Mouse (Mus musculus) liver, postnatal 0 days (tissue): Measurements from ENCODE around the gene Apoc2. TPM values are rescaled to one million over a fixed set of nuclear protein-coding genes. Genes with fewer than 3 reads are reported as not detected.

Source experiments
- ATAC-seq: fragments of 200-750 bp; cut with Nextera tagmentation; 2 replicates; pipeline ENCODE4 v1.8.0; 2017; ENCODE audit warnings: mild to moderate bottlenecking, moderate library complexity
- DNase-seq: peaks from one replicate; pipeline ENCODE4 v3.0.0-alpha.2; 2016
- H3K27ac ChIP-seq: fragments of 300-500 bp; sonication (generic); 2 replicates; pipeline ENCODE4 v1.5.1; 2014; ENCODE audit warnings: antibody characterized with exemption, moderate library complexity, mild to moderate bottlenecking, low read depth
- H3K27me3 ChIP-seq: fragments of 300-500 bp; sonication (generic); 2 replicates; pipeline ENCODE4 v1.6.1; 2014; ENCODE audit warnings: low read length, control low read depth, mixed read lengths; ENCODE audit not compliant: insufficient read depth
- H3K36me3 ChIP-seq: fragments of 300-500 bp; sonication (generic); replicated peaks from 2 replicates; pipeline ENCODE4 v1.6.1; 2014; ENCODE audit warnings: mild to moderate bottlenecking, control low read depth, low read length, moderate library complexity, mixed read lengths; ENCODE audit not compliant: insufficient read depth
- H3K4me1 ChIP-seq: fragments of 300-500 bp; sonication (generic); 2 replicates; pipeline ENCODE4 v1.6.1; 2014; ENCODE audit warnings: antibody characterized with exemption, mild to moderate bottlenecking, control low read depth; ENCODE audit not compliant: insufficient read depth
- H3K4me2 ChIP-seq: fragments of 300-500 bp; sonication (generic); 2 replicates; pipeline ENCODE4 v1.6.1; 2014; ENCODE audit warnings: low read depth, mild to moderate bottlenecking, low read length, moderate library complexity, mixed read lengths
- H3K4me3 ChIP-seq: fragments of 300-500 bp; sonication (generic); 2 replicates; pipeline ENCODE4 v1.5.1; 2014; ENCODE audit warnings: low read depth, low read length
- H3K9ac ChIP-seq: fragments of 300-500 bp; sonication (generic); replicated peaks from 2 replicates; pipeline ENCODE4 v1.6.1; 2014; ENCODE audit warnings: mild to moderate bottlenecking, moderate library complexity
- H3K9me3 ChIP-seq: fragments of 300-500 bp; sonication (generic); 2 replicates; pipeline ENCODE4 v1.6.1; 2016; ENCODE audit warnings: mild to moderate bottlenecking, control low read depth, low read length, mixed read lengths
- CTCF ChIP-seq: sonication (generic); IDR thresholded peaks from 2 replicates; pipeline ENCODE4 v1.5.1; 2016; ENCODE audit warnings: antibody characterized with exemption, low read depth
- EP300 ChIP-seq: IDR thresholded peaks from 2 replicates; pipeline ENCODE4 v1.6.1; 2016; ENCODE audit warnings: antibody characterized with exemption, low read depth, mild to moderate bottlenecking
- WGBS: fragments of 180-500 bp; shearing (Covaris S2); extraction: QIAGEN DNeasy Blood & Tissue Kit; methylation state at CpG from one replicate; pipeline ENCODE4 v1.1.7; 2014; ENCODE audit not compliant: insufficient replicate concordance; 5-methylcytosine and 5-hydroxymethylcytosine counted together
- polyA plus RNA-seq: library from polyadenylated mRNA; unstranded; fragments of >200 nt; fragmentation: Nextera tagmentation; extraction: Ambion mirVana; gene quantifications from 2 replicates; pipeline ENCODE4 v1.2.1, GENCODE M21; 2015

The Apoc2 gene
- polyA plus RNA-seq, 1 experiment from 2014 or later = 3,070 TPM

GRCm38 (mm10) chr7:19686521-19686920 lies 8.8 kb upstream of the Apoc2 start:
- Histone ChIP-seq H3K27me3 (no peaks in the 10 kb centered on the region), H3K4me2 (no peak overlapping the region), H3K9ac (0 out of 2 replicates have a peak overlapping the region, but pooled peaks have one; percentile 11), H3K36me3 (no peaks in the 10 kb centered on the region; the same call in 1 of the 2 replicates), H3K9me3 (no peaks in the 10 kb centered on the region), H3K27ac (peak overlapping the region; percentile 98), H3K4me3 (no peak overlapping the region), H3K4me1 (peaks cover 37% of the 10 kb centered on the region)
- peak; percentile 75 for DNase-seq
- WGBS = 59% methylated on average over 6 of the region's 6 CpGs
- TF ChIP-seq EP300 = peak; percentile 87; the same call in 1 of the 2 replicates
- no peak for TF ChIP-seq CTCF
- peak; percentile 73 for ATAC-seq

GRCm38 (mm10) chr7:19685374-19685773 lies 7.6 kb upstream of the Apoc2 start:
- ATAC-seq (peak; percentile 68), DNase-seq (peak; percentile 75)
- H3K9me3 ChIP-seq = no peaks in the 10 kb centered on the region
- H3K4me1 ChIP-seq = peaks cover 37% of the 10 kb centered on the region
- H3K4me2 ChIP-seq = 0 out of 2 replicates have a peak overlapping the region, but pooled peaks have one; percentile 22
- no peaks in the 10 kb centered on the region; the same call in 1 of the 2 replicates for H3K36me3 ChIP-seq
- H3K27ac ChIP-seq = peak overlapping the region; percentile 98
- H3K4me3 ChIP-seq = no peak overlapping the region
- H3K27me3 ChIP-seq = no peaks in the 10 kb centered on the region
- H3K9ac ChIP-seq = peak overlapping the region; percentile 48; the same call in 1 of the 2 replicates
- 56% methylated on average over 4 of the region's 4 CpGs for WGBS
- TF ChIP-seq CTCF = no peak
- TF ChIP-seq EP300 = peak; percentile 91

- Histone ChIP-seq H3K9ac (peak overlapping the region; percentile 42; the same call in 1 of the 2 replicates), H3K4me1 (peaks cover 37% of the 10 kb centered on the region), H3K36me3 (no peaks in the 10 kb centered on the region), H3K9me3 (no peaks in the 10 kb centered on the region), H3K27ac (peak overlapping the region; percentile 98), H3K4me2 (0 out of 2 replicates have a peak overlapping the region, but pooled peaks have one; percentile 5), H3K4me3 (no peak overlapping the region), H3K27me3 (no peaks in the 10 kb centered on the region)
- TF ChIP-seq CTCF = no peak
- TF ChIP-seq EP300 = peak; percentile 79; the same call in 1 of the 2 replicates
- WGBS = 46% methylated on average over 6 of the region's 6 CpGs
- no peak for DNase-seq
- peak; percentile 2; the same call in 1 of the 2 replicates for ATAC-seq
Observed at GRCm38 (mm10) chr7:19683771-19684201, 6.0 kb upstream of the Apoc2 start.

GRCm38 (mm10) chr7:19682979-19683378 lies 5.2 kb upstream of the Apoc2 start:
- Histone ChIP-seq H3K27ac (peak overlapping the region; percentile 98), H3K4me1 (peaks cover 37% of the 10 kb centered on the region), H3K9me3 (no peaks in the 10 kb centered on the region), H3K4me3 (no peak overlapping the region), H3K27me3 (no peaks in the 10 kb centered on the region), H3K9ac (peak overlapping the region; percentile 44), H3K36me3 (no peaks in the 10 kb centered on the region), H3K4me2 (no peak overlapping the region)
- no peak for ATAC-seq
- TF ChIP-seq EP300 = no peak
- TF ChIP-seq CTCF = no peak
- WGBS = 50% methylated on average over 3 of the region's 3 CpGs
- no peak for DNase-seq

- Histone ChIP-seq H3K4me2 (peak within 1 kb of the TSS; percentile 62), H3K4me1 (peaks cover 44% of the 10 kb centered on the region), H3K9me3 (no peaks in the 10 kb centered on the region), H3K4me3 (peak within 1 kb of the TSS; percentile 29), H3K9ac (peak within 1 kb of the TSS; percentile 62), H3K27ac (peak within 1 kb of the TSS; percentile 98), H3K36me3 (no peaks in the 10 kb centered on the region), H3K27me3 (no peaks in the 10 kb centered on the region)
- DNase-seq (peak; percentile 80), ATAC-seq (peak; percentile 59)
- WGBS = 43% methylated on average over 8 of the region's 8 CpGs
- TF ChIP-seq EP300 (no peak), CTCF (no peak)
Observed at GRCm38 (mm10) chr7:19681202-19681694, 3.5 kb upstream of the Apoc2 start, which contains the start of the genes Gm44805 and Apoc4. Gene Gm44805, minus strand, starts transcription at chr7:19681423. Gene Apoc4, minus strand, starts transcription at chr7:19681479.

GRCm38 (mm10) chr7:19680702-19681101 lies 3.0 kb upstream of the Apoc2 start:
- Histone ChIP-seq H3K9ac (peak overlapping the region; percentile 62), H3K4me2 (peak overlapping the region; percentile 62), H3K9me3 (no peaks in the 10 kb centered on the region), H3K27ac (peak overlapping the region; percentile 98), H3K4me1 (peaks cover 39% of the 10 kb centered on the region), H3K4me3 (peak overlapping the region; percentile 29), H3K27me3 (no peaks in the 10 kb centered on the region), H3K36me3 (no peaks in the 10 kb centered on the region)
- 54% methylated on average over 2 of the region's 2 CpGs for WGBS
- DNase-seq (no peak), ATAC-seq (peak; percentile 12; the same call in 1 of the 2 replicates)
- TF ChIP-seq EP300 (no peak), CTCF (no peak)
